Mouse (Mus musculus): ENCODE measurements around the gene D030056L22Rik. TPM values are rescaled to one million over a fixed set of nuclear protein-coding genes. Genes with fewer than 3 reads are reported as not detected.

D030056L22Rik gene
- total RNA-seq, 2 experiments from 2014 or later = 11.4 to 23.9 TPM

DNA sequence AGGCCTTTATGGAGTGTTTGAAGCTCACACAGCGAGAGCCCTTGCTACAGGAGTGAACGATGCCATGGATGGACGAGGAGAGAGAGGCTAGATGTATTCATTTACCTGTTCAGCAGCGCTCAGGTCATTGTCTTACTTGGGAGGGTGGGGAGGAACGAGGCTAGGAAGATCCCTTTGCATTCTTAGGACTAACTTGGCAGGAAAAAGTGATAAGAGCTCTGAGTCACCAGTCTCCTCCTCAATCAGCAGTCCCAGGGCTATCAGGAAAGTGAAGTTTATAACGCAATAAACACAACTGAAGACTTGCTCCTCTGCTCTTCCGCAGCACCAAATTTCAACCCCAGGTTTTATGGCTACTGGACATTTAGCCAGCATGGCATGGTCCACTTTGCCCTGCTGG is 17.3 kb downstream of the D030056L22Rik start:
- no peak for ATAC-seq (ENCODE audit: poor library complexity, severe bottlenecking)

DNA sequence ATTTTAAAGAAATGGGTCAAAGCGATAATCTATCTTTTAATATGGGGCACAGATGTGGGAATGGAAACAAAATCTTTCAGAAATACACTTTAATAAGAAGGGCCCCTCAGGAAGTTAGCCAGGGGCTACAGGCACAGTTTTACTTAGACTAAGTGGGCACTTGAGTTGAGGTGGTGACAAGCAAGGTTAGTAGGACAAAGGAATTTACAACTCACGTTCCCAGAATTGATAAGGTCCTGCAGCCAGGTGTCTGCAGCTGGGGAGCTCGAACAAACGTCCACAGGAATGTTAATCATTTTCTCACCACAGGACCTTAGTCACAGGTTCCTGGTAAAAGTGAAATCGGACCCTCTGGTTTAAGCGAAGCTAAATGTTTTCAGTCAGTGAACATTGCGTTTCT is 18.1 kb downstream of the D030056L22Rik start:
- no peak for ATAC-seq (ENCODE audit: poor library complexity, severe bottlenecking)

DNA sequence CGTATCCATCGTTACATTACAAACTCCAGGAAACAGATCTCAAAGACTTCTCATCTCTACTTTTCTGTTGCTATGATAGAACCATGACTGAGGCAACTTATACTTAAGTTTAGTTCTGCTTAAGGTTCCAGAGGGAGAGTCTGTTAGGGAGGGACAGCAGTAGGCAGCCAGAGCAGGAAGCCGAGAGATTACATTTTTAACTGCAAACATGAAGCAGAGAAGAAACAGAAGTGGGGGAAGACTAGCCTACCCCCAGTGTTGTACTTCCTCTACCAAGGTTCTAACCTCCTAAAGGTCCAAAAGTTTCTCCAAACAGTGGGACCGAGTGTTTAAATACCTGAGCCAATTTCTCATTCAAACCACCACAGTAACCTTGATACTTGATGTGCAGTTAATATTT is 22.9 kb downstream of the D030056L22Rik start:
- no peak for ATAC-seq (ENCODE audit: poor library complexity, severe bottlenecking)

DNA sequence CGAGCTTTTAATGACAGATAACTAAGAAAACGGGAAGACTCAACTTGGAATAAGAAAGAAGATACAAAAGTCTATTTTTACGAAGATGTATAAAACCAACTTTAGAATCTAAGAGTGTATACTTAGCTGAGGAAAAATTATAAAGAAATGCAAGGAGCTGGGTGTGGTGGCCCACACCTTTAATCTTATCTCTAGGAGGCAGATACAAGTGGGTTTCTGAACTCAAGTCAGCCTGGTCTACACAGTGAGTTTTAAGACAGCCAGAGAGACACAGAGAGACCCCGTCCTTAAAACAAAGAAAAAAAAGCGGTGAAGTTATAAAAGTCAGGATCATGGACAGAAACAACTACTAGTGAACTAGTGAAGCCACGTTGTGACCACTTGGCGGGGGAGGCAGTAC is 26.2 kb downstream of the D030056L22Rik start:
- ATAC-seq (ENCODE audit: poor library complexity, severe bottlenecking) = no peak

DNA sequence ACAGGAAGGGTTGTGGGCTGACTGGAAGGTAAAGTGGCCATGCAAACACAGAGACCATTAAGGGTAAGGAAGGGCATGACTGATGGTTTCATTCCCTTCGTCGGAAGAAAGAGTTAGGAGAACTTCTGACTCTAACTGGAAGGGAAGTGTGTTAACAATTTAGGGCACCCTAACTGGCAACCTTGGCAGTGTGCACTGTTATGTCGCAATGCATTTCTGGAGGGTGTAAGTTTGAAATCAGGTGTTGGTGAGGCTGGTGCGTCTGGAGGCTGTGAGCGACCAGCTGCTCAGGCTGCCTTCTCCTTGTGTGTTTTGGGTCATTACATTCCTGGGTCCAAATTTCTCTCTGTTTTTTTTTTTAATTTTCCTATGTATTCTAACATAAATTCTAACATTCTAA is 31.0 kb downstream of the D030056L22Rik start:
- ATAC-seq (ENCODE audit: poor library complexity, severe bottlenecking) = no peak

DNA sequence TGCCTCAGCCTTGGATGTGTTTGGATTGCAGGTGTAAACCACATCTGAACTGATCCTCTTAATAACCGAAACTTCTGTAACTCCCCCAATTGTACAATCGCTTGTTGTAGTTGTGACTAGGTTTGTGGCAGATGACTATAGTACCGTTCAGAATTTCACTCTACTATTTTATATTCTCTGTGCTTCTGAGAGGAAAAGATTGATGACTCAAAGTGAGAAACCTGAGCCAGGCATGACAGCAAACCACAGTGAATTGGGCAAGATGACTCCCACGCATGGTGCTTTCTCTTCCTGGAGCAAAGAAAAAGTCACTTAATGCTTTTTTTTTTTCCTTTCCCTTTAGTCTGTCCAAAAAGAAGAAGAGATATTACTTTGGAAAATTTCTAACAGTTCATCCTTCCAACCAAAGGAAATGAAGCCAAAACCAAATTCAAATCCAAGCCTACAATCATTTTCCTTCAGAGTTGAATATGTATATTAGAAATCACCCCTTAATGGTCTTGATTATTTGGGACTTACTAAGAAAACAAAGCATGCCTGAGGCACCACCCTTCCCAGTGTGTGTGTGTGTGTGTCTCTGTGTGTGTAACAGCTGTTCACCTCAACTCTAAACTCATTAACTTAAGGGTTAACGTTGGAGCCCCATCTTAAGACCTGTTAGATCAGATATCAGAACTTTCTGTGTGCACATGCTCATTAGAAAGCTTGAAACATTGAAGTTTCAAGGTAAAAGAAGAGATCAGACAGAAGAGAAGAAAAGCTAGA is 33.8 kb downstream of the D030056L22Rik start:
- no peak for ATAC-seq (ENCODE audit: poor library complexity, severe bottlenecking)

DNA sequence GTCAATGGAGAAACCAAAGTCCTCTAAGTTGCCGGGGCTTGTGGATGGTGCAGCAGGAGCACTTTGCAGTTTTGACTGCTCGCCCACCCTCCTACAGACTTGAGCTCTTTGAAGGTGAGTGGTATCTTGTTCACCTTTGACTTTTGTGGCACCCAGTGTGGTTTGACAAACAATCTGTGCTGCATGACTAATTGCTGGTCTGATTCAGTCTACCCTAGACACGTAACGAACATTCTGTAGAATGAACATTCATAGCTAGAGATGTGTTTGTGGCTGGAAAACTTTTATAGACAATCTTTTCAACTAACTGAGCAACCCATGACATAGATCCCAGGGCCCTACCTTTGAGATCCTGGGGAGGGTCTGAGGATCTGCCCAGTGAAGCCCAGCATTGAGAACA is 34.4 kb downstream of the D030056L22Rik start:
- ATAC-seq (ENCODE audit: poor library complexity, severe bottlenecking) = no peak

DNA sequence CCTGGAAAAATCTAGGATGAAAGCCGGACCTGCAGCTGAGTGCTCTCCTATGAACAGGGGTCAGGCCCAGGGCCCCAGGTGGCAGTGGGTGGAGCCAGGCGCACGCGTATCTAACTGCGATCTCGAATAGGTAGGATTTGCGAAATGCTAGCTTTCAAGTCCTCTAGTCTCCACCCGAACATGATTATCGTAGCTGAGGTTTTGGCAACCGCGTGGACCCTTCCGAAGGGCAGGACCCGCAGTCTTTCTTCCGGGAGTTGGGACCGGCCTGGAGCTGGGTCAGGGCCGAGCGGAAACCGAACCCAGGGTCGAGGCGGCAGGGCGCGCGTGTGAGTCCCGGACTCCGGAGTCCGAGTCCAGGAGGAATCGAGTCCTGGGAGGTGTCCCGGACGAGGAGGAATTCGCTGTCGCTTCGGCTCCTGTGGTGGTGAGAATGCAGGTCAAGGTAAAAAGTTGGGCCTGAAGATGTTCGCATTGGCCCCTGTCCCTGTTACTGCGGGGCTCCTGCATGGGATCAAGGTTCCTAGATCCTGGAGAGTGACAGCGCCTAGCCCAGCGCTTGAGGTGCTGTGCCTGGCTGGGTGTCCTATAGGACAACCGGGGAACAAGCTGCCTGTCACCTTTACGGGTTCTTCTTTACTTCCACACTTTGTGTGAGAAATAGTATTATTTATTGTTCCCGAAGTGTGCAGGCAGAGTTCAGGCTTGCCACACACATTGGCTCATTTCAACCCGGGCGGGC is 36.8 kb downstream of the D030056L22Rik start, which contains the start of gene Trpm6:
Gene Trpm6, plus strand, starts transcription at position 386 of the 742 bp plus-strand sequence.
- ATAC-seq (ENCODE audit: poor library complexity, severe bottlenecking) = no peak

DNA sequence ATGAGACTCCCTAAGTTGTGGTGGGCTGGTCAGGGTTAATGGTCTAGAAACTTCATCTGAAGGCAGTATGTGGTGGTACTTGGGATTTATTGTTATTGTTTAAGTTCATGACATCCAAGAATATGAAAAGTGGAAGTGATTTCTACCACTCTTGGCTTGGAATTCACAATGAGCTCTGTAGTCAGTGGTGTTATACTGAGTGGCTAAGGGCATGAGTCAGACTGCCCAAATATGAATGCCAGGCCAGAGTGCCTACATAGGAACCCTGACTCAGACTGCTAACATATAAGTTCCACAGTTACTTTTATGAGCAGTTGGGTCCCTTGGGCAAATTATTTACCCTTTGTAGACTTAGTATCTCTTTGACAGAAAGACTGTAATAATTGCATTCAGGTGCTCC is 44.2 kb downstream of the D030056L22Rik start:
- no peak for ATAC-seq (ENCODE audit: poor library complexity, severe bottlenecking)

DNA sequence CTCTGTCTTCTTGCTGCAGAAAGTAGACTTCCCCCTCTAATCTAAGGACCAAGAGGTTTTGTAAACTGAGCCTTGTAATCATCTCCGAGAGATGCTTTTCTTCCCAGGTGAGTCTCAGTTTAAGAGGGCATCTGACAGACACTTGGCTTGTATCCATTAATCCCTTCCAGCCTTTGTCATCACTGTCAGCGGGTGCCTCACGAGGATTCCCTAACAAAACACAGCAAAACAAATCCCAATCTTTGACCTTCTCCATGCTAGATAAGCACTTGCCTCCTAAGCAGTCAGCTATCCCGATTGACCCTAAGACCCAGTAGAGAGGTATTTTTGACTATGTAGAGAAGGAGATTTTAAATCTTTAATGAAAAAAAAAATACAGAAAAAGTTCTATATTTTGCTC is 44.7 kb downstream of the D030056L22Rik start:
- ATAC-seq (ENCODE audit: poor library complexity, severe bottlenecking) = no peak

DNA sequence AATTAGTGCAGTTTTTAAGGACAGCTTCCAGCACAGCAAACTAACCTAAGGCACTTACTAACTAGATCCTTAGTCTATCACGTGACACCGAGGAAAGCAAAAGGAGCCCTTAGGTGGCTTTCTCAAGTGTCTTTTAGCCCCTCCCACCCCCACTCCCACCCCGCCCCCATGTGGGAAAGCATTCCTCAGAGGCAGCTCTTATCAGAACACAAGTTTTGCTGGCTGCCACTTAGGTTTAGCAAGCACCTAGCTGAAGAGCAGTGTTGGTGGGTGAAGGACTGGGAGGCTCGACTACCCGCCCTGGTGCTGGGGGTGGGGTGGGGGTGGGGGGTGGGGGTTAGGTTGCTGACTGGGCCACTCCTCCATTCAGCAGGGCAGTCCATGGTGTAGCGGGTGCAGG is 45.3 kb downstream of the D030056L22Rik start:
- no peak for ATAC-seq (ENCODE audit: poor library complexity, severe bottlenecking)

DNA sequence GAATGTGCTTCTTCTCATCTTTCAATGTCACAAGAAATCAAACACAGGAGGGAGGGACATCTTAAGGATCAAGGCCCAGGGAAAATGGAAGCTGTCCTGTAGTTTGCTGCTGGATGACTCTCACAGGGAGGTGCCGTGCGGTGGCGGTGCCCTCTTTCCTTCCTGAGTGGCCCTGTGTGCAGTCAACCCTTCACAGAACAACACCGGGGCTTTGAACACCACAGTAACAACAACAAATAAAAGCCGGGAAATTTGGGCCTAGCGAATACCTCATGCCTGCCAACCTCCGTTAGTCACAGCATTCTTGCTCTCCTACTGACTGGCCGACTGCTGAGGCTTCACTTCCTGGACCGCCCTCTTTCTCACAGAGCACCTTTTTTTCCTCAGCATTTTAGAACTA is 45.9 kb downstream of the D030056L22Rik start:
- ATAC-seq (ENCODE audit: poor library complexity, severe bottlenecking) = no peak

DNA sequence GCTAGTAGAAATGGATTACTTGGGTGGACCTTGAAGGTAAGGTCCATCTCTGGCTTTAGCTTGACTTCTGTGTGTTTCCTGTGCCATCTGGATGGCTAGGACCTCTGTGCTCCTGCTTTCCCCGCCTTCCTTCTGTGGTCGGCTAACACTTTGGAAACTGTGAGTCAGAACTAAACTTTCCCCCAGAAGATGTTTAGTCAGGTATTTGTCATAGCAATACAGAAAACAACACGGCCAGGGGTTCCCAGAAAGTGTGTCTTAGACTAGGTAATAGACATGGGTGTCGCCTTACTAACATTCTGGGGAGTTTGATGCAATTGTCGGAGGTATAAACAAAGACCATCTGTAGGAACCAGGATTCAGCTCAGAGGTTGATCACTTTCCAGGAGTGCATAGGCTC is 53.4 kb downstream of the D030056L22Rik start:
- no peak for ATAC-seq (ENCODE audit: poor library complexity, severe bottlenecking)

Other genes starting within 250 kb of the D030056L22Rik start
- gene Ostf1, start 81.4 kb upstream of the D030056L22Rik start, total RNA-seq (2015) = 384 and 411 TPM in 2 replicates
- gene Ostf1, start 81.4 kb upstream of the D030056L22Rik start, total RNA-seq (2017) = 378 and 396 TPM in 2 replicates
- gene Nmrk1, start 81.2 kb upstream of the D030056L22Rik start, total RNA-seq (2015) = 6.1 and 13.0 TPM in 2 replicates
- 3.7 and 4.6 TPM in 2 replicates for gene Nmrk1, start 81.2 kb upstream of the D030056L22Rik start, total RNA-seq (2017)
- gene Carnmt1, start 42.4 kb upstream of the D030056L22Rik start, total RNA-seq (2015) = 16.3 and 18.3 TPM in 2 replicates
- gene Carnmt1, start 42.4 kb upstream of the D030056L22Rik start, total RNA-seq (2017) = 11.4 and 11.6 TPM in 2 replicates
- gene Trpm6, start 36.8 kb downstream of the D030056L22Rik start, total RNA-seq (2015) = 0.07 TPM in 1 of 2 replicates, not detected in the other
- 0.57 TPM in 1 of 2 replicates, not detected in the other for gene Trpm6, start 36.8 kb downstream of the D030056L22Rik start, total RNA-seq (2017)

Measured in megakaryocyte, adult 5-6 weeks (primary cell).